Mouse (Mus musculus) Patski (cell line): ENCODE measurements around the gene Trp53. TPM values are rescaled to one million over a fixed set of nuclear protein-coding genes. Genes with fewer than 3 reads are reported as not detected.
A peak's percentile ranks its signal among the peaks of the same experiment; 100 is the strongest.
"Not testable (repeated sequence)": the region's sequence is repeated elsewhere in the genome, so short reads cannot be mapped to it uniquely, and the experiment has no call there.

Experiments
- ATAC-seq: fragments of 100-300 bp; one replicate; pipeline ENCODE4 v1.8.0; 2021
- CTCF ChIA-PET: fragments of 350-600 bp; sonication (Branson Sonifier 250); formaldehyde crosslinking; loops from one replicate; lab custom pipeline; 2022; ENCODE audit warnings: inconsistent platforms; lab: Charles Lee
- POLR2A ChIA-PET: fragments of 350-600 bp; sonication (Branson Sonifier 250); formaldehyde crosslinking; loops from one replicate; lab custom pipeline; 2022; ENCODE audit warnings: antibody characterized with exemption, inconsistent platforms; lab: Charles Lee
- DNase-seq: peaks from one replicate; pipeline ENCODE4 v3.0.0-alpha.2; 2011; ENCODE audit warnings: low read depth, low spot score
- H3K27me3 ChIP-seq: fragments of 371-371 bp; one replicate; pipeline ENCODE4 v1.5.1; 2021
- CTCF ChIP-seq: fragments of 100-300 bp; IDR thresholded peaks from one replicate; pipeline ENCODE4 v1.5.1; 2021
- in situ Hi-C: fragments of 300-500 bp; cut with MboI; formaldehyde crosslinking; loops from 3 replicates; pipeline ENCODE4 v1.11.1; 2018; ENCODE audit warnings: low pct_unique_long_range_greater_than_20kb, mixed read lengths
- polyA plus RNA-seq: library from polyadenylated mRNA; unstranded; gene quantifications from one replicate; pipeline ENCODE4 v1.2.3, GENCODE M21; 2021

Gene Trp53
- polyA plus RNA-seq, result 92.8 TPM

GRCm38 (mm10) chr11:69580091-69580514 lies at the start of gene Trp53, which contains the start of gene Wrap53:
Gene Trp53 (plus strand): TSS chr11:69580359.
Gene Wrap53 (minus strand): TSS chr11:69580255.
- ChIA-PET POLR2A (interaction anchor here (0.5 to 1.2 kb wide), 3 partner anchors 33 to 60 kb away, joined by 3 to 5 read pairs (median 4); no protein-coding TSS in a partner anchor), CTCF (interaction anchor here (0.7 to 1.6 kb wide), 5 partner anchors 17 to 37 kb away, joined by 3 to 7 read pairs (median 3); no protein-coding TSS in a partner anchor)
- ATAC-seq, result no peak
- no peak for TF ChIP-seq CTCF
- in situ Hi-C loops, result loop anchor here (5.0 kb wide), 1 partner anchor 42 kb away; the partner anchor contains the start of gene Sat2
- DNase-seq, result peak; percentile 54
- H3K27me3 ChIP-seq, result no peaks in the 10 kb centered on the region

GRCm38 (mm10) chr11:69530755-69531154 lies 49.4 kb upstream of the Trp53 start:
- in situ Hi-C loops, H3K27me3 ChIP-seq, ATAC-seq, DNase-seq: not testable (repeated sequence)
- POLR2A ChIA-PET, result interaction anchor here (1.5 kb wide), 1 partner anchor 11 kb away, joined by 3 read pairs; no protein-coding TSS in a partner anchor
- CTCF ChIA-PET, result interaction anchor here (1.1 to 2.2 kb wide), 3 partner anchors 10 to 16 kb away, joined by 3 to 10 read pairs (median 3); no protein-coding TSS in a partner anchor
- peak; percentile 24 for TF ChIP-seq CTCF

GRCm38 (mm10) chr11:69532480-69533150 lies 47.5 kb upstream of the Trp53 start:
- DNase-seq (no peak), ATAC-seq (no peak)
- no peak for TF ChIP-seq CTCF
- POLR2A ChIA-PET, result interaction anchor here (1.5 kb wide), 1 partner anchor 9 kb away, joined by 3 read pairs; no protein-coding TSS in a partner anchor
- CTCF ChIA-PET, result interaction anchor here (0.7 to 2.2 kb wide), 4 partner anchors 14 to 96 kb away, joined by 3 to 10 read pairs (median 3); no protein-coding TSS in a partner anchor
- H3K27me3 ChIP-seq, result peaks cover 6% of the 10 kb centered on the region
- in situ Hi-C loops, result no loop called here

GRCm38 (mm10) chr11:69534990-69535389 lies 45.2 kb upstream of the Trp53 start:
- ChIA-PET CTCF (no interaction called here), POLR2A (interaction anchor here (1.0 kb wide), 1 partner anchor 23 kb away, joined by 5 read pairs; no protein-coding TSS in a partner anchor)
- no peak for DNase-seq
- H3K27me3 ChIP-seq, result peaks cover 6% of the 10 kb centered on the region
- ATAC-seq, result no peak
- peak; percentile 56 for TF ChIP-seq CTCF
- in situ Hi-C loops, result no loop called here

- DNase-seq, result no peak
- no peak for ATAC-seq
- peaks cover 6% of the 10 kb centered on the region for H3K27me3 ChIP-seq
- TF ChIP-seq CTCF, result no peak
- in situ Hi-C loops, result no loop called here
- POLR2A ChIA-PET, result interaction anchor here (0.7 to 1.7 kb wide), 2 partner anchors 9 to 187 kb away, joined by 3 read pairs; no protein-coding TSS in a partner anchor
- CTCF ChIA-PET, result no interaction called here
Measured at GRCm38 (mm10) chr11:69540700-69541099, 39.5 kb upstream of the Trp53 start.

- H3K27me3 ChIP-seq, DNase-seq, in situ Hi-C loops, ATAC-seq: not testable (repeated sequence)
- ChIA-PET POLR2A (interaction anchor here (1.7 kb wide), 1 partner anchor 10 kb away, joined by 3 read pairs; no protein-coding TSS in a partner anchor), CTCF (interaction anchor here (1.0 kb wide), 1 partner anchor 12 kb away, joined by 3 read pairs; no protein-coding TSS in a partner anchor)
Measured at GRCm38 (mm10) chr11:69541741-69542140, 38.4 kb upstream of the Trp53 start.

GRCm38 (mm10) chr11:69543598-69543997 lies 36.6 kb upstream of the Trp53 start:
- in situ Hi-C loops, result no loop called here
- DNase-seq, result no peak
- CTCF ChIA-PET, result no interaction called here
- POLR2A ChIA-PET, result no interaction called here
- ATAC-seq, result no peak
- H3K27me3 ChIP-seq, result no peaks in the 10 kb centered on the region
- TF ChIP-seq CTCF, result no peak

GRCm38 (mm10) chr11:69545957-69546356 lies 34.2 kb upstream of the Trp53 start:
- no peaks in the 10 kb centered on the region for H3K27me3 ChIP-seq
- TF ChIP-seq CTCF, result no peak
- POLR2A ChIA-PET, result interaction anchor here (0.7 to 1.8 kb wide), 2 partner anchors 54 to 105 kb away, joined by 4 read pairs; no protein-coding TSS in a partner anchor
- DNase-seq (no peak), ATAC-seq (no peak)
- CTCF ChIA-PET, result interaction anchor here (1.2 to 2.6 kb wide), 5 partner anchors 15 to 110 kb away, joined by 3 to 10 read pairs (median 6); partner anchors contain the start of genes Trp53 and Wrap53
- in situ Hi-C loops, result no loop called here

GRCm38 (mm10) chr11:69546423-69547053 lies 33.6 kb upstream of the Trp53 start:
- POLR2A ChIA-PET, result interaction anchor here (0.7 to 1.8 kb wide), 4 partner anchors 33 to 116 kb away, joined by 4 to 5 read pairs (median 4); partner anchors contain the start of genes Mpdu1, Trp53 and Wrap53

GRCm38 (mm10) chr11:69547071-69547470 lies 33.1 kb upstream of the Trp53 start:
- H3K27me3 ChIP-seq, result no peaks in the 10 kb centered on the region
- no peak for TF ChIP-seq CTCF
- in situ Hi-C loops, result no loop called here
- ChIA-PET POLR2A (interaction anchor here (1.3 to 1.8 kb wide), 3 partner anchors 33 to 115 kb away, joined by 4 to 5 read pairs (median 4); partner anchors contain the start of genes Mpdu1, Trp53 and Wrap53), CTCF (interaction anchor here (0.8 to 2.6 kb wide), 11 partner anchors 11 to 109 kb away, joined by 3 to 10 read pairs (median 4); partner anchors contain the start of genes Trp53 and Wrap53)
- peak; percentile 45 for ATAC-seq
- no peak for DNase-seq

More at GRCm38 (mm10) chr11:69546423-69547053, 33.6 kb upstream of the Trp53 start:
- CTCF ChIA-PET, result interaction anchor here (0.8 to 2.6 kb wide), 8 partner anchors 14 to 110 kb away, joined by 3 to 10 read pairs (median 4); partner anchors contain the start of genes Trp53 and Wrap53
- in situ Hi-C loops, result no loop called here
- ATAC-seq (peak; percentile 44), DNase-seq (peak; percentile 9)
- H3K27me3 ChIP-seq, result no peaks in the 10 kb centered on the region
- TF ChIP-seq CTCF, result peak; percentile 95
